Mouse (Mus musculus): ENCODE data around the gene Mustn1. TPM values are rescaled to one million over a fixed set of nuclear protein-coding genes. Genes with fewer than 3 reads are reported as not detected.

Mustn1 gene
- polyA plus RNA-seq (2012; rRNA removed): 2.5 and 3.0 TPM in 2 replicates

GRCm38 (mm10) chr14:30878958-30879571, at the start of gene Mustn1:
Gene Mustn1, plus strand, starts transcription at chr14:30879200.
- H3K4me1 ChIP-seq (ENCODE audit: control insufficient read depth, insufficient read depth, low read length): peaks cover 2% of the 10 kb centered on the region; the same call in 1 of the 2 replicates
- no peak within 1 kb of the TSS for H3K27ac ChIP-seq (ENCODE audit: insufficient read depth, low read length)
- H3K4me3 ChIP-seq (ENCODE audit: insufficient read depth, low read length): no peak within 1 kb of the TSS
- TF ChIP-seq POLR2A (IDR thresholded peaks at IDR 0.05; ENCODE audit: extremely low read depth, insufficient read depth, low read length) (no peak), CTCF (IDR thresholded peaks at IDR 0.05; ENCODE audit: extremely low read depth, insufficient read depth, low read length) (no peak)

DNA sequence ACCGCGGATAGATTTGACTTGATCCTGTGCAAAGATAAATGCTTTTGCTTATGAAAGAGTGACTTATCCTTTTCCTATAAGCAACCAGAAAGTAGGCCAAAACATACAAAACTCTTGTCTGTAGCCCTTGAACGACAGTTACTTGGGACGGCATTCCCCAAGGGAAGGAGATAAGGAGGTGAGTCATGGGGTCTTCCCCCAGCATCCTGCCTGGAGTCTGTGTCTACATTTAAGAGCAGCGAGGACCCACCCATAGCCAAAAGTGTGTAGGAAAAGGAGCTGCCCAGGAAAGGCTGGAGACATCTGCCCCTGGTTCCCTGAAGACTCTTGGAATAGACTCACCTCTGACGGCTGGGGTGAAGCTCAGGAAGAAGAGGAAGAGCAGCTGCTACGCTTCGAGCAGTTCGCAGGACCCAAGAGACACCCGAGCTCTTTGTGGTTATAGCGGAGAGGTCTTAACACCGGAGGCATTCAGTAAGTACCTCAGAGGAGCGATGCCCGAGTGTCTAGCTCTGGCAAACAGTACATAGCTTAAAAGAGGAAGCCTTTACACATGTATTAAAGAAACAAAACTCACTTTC, 41.5 kb upstream of the Mustn1 start:
- no peak overlapping the region for H3K4me3 ChIP-seq (ENCODE audit: insufficient read depth, low read length)
- TF ChIP-seq CTCF (IDR thresholded peaks at IDR 0.05; ENCODE audit: extremely low read depth, insufficient read depth, low read length) (no peak), POLR2A (IDR thresholded peaks at IDR 0.05; ENCODE audit: extremely low read depth, insufficient read depth, low read length) (no peak)
- H3K4me1 ChIP-seq (ENCODE audit: control insufficient read depth, insufficient read depth, low read length): peaks cover 1% of the 10 kb centered on the region; the same call in 1 of the 2 replicates
- no peak overlapping the region for H3K27ac ChIP-seq (ENCODE audit: insufficient read depth, low read length)

DNA sequence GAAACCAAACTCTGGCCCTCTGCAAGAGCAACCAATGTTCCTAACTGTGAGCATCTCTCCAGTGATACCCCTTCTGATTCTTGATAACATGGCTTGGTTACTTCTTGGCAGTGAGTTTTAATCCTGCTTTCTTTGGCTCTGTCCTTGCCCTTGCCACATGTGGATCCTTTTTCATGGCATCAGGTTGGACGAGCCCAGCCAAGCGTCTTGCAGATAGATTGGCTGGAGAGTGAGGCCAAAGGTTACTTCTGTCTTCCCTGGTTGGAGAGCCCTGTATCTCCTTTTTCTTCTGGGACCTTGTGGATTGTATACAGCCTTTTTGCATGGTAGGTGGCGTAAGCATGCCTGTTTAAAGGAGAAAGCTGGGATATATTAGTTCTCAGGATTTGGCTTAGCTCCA, 35.3 kb upstream of the Mustn1 start:
- TF ChIP-seq POLR2A (IDR thresholded peaks at IDR 0.05; ENCODE audit: extremely low read depth, insufficient read depth, low read length): no peak
- TF ChIP-seq CTCF (IDR thresholded peaks at IDR 0.05; ENCODE audit: extremely low read depth, insufficient read depth, low read length): no peak
- H3K4me3 ChIP-seq (ENCODE audit: insufficient read depth, low read length): no peak overlapping the region
- H3K4me1 ChIP-seq (ENCODE audit: control insufficient read depth, insufficient read depth, low read length): no peaks in the 10 kb centered on the region
- H3K27ac ChIP-seq (ENCODE audit: insufficient read depth, low read length): no peak overlapping the region

DNA sequence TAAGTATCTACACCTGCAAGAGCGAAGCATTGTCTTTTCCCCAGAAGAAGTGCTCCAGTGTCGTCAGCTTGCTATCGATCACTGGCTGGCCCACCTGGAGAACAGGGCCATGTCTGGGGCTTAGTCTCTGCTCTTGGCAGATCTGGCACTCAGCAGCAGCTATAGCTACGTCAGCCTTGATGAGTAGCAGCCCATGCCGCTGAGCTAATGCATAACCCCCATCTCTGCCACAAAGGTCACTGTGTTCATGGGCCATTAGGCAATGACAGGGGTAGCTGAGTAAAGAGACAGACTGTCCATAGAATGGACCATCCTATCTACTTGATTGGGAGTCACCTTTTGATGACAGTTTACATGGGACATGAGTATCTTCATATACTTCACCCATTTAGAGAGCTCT, 28.5 kb upstream of the Mustn1 start:
- TF ChIP-seq POLR2A (IDR thresholded peaks at IDR 0.05; ENCODE audit: extremely low read depth, insufficient read depth, low read length) (no peak), CTCF (IDR thresholded peaks at IDR 0.05; ENCODE audit: extremely low read depth, insufficient read depth, low read length) (no peak)
- Histone ChIP-seq H3K4me3 (ENCODE audit: insufficient read depth, low read length) (no peak overlapping the region), H3K27ac (ENCODE audit: insufficient read depth, low read length) (no peak overlapping the region), H3K4me1 (ENCODE audit: control insufficient read depth, insufficient read depth, low read length) (no peaks in the 10 kb centered on the region)

- H3K4me3 ChIP-seq (ENCODE audit: insufficient read depth, low read length): no peak overlapping the region
- no peak overlapping the region for H3K27ac ChIP-seq (ENCODE audit: insufficient read depth, low read length)
- H3K4me1 ChIP-seq (ENCODE audit: control insufficient read depth, insufficient read depth, low read length): peaks cover 6% of the 10 kb centered on the region
- TF ChIP-seq CTCF (IDR thresholded peaks at IDR 0.05; ENCODE audit: extremely low read depth, insufficient read depth, low read length) (no peak), POLR2A (IDR thresholded peaks at IDR 0.05; ENCODE audit: extremely low read depth, insufficient read depth, low read length) (no peak)
These were observed 26.7 kb upstream of the Mustn1 start for GRCm38 (mm10) chr14:30852325-30852724.

GRCm38 (mm10) chr14:30855316-30855715, 23.7 kb upstream of the Mustn1 start:
- Histone ChIP-seq H3K27ac (ENCODE audit: insufficient read depth, low read length) (no peak overlapping the region), H3K4me1 (ENCODE audit: control insufficient read depth, insufficient read depth, low read length) (peaks cover 6% of the 10 kb centered on the region), H3K4me3 (ENCODE audit: insufficient read depth, low read length) (no peak overlapping the region)
- TF ChIP-seq POLR2A (IDR thresholded peaks at IDR 0.05; ENCODE audit: extremely low read depth, insufficient read depth, low read length) (no peak), CTCF (IDR thresholded peaks at IDR 0.05; ENCODE audit: extremely low read depth, insufficient read depth, low read length) (no peak)

- Histone ChIP-seq H3K4me3 (ENCODE audit: insufficient read depth, low read length) (no peak overlapping the region), H3K27ac (ENCODE audit: insufficient read depth, low read length) (no peak overlapping the region)
- TF ChIP-seq POLR2A (IDR thresholded peaks at IDR 0.05; ENCODE audit: extremely low read depth, insufficient read depth, low read length) (no peak), CTCF (IDR thresholded peaks at IDR 0.05; ENCODE audit: extremely low read depth, insufficient read depth, low read length) (no peak)
These were observed 22.0 kb upstream of the Mustn1 start for GRCm38 (mm10) chr14:30856885-30857507.

DNA sequence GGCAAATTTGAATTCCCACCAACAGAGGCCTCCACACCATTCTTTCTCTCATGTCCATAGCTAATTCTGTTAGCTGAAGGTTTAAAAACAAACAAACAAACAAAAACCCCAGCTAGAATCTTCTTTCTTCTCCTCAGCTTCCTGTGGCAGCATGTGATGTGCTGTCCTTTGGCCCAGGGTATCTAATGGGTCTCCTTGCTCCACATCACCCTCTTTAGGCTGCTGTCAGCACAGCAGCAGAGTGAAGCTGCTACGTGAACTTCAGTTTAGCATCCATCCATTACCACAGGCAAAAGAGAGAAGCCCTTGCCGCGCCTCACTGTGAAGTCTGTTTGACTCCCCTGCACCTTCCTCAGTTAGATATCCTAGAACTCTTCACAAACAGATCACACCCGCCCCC, 21.0 kb upstream of the Mustn1 start:
- TF ChIP-seq CTCF (IDR thresholded peaks at IDR 0.05; ENCODE audit: extremely low read depth, insufficient read depth, low read length) (peak; percentile 39; the same call in 1 of the 2 replicates), POLR2A (IDR thresholded peaks at IDR 0.05; ENCODE audit: extremely low read depth, insufficient read depth, low read length) (no peak)
- Histone ChIP-seq H3K4me3 (ENCODE audit: insufficient read depth, low read length) (no peak overlapping the region), H3K27ac (ENCODE audit: insufficient read depth, low read length) (no peak overlapping the region), H3K4me1 (ENCODE audit: control insufficient read depth, insufficient read depth, low read length) (peaks cover 12% of the 10 kb centered on the region)

More at GRCm38 (mm10) chr14:30856885-30857507, 22.0 kb upstream of the Mustn1 start:
- H3K4me1 ChIP-seq (ENCODE audit: control insufficient read depth, insufficient read depth, low read length): peaks cover 12% of the 10 kb centered on the region

DNA sequence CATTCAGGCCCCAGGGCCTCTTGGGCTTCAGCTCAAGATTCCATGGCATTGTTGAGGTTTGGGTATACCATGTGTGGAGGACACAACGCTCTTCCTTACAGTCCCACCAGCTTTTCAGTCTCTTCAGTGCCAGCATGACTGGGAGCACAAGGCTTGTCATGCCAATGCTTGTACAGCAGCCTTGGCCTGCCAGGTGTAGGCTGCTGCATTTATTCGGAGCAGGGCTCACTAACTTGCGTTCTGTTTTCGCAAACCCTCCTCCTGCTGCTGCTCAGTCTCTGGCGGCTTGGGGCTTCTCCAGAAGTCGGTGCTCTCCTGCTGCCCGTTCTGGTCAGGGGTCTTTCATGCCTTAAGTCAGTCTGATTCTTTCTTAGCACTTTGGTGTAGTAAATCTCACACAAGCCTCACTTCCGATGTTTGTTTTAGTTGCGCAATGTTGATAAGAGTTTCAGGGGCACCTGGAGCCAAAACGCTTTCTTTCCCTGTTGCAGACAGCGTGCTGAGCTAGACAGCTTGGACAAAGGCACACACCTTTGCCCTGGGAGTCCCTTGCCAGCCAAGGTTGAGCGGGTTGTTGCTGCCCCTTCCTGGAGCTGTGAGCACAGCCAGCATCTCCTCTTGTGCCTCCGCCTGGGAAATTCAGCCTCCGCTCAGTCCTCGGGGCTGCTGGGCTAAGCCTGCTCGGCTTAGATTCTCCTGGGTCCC, 17.4 kb upstream of the Mustn1 start:
- TF ChIP-seq CTCF (IDR thresholded peaks at IDR 0.05; ENCODE audit: extremely low read depth, insufficient read depth, low read length): no peak
- no peak for TF ChIP-seq POLR2A (IDR thresholded peaks at IDR 0.05; ENCODE audit: extremely low read depth, insufficient read depth, low read length)
- no peak overlapping the region for H3K4me3 ChIP-seq (ENCODE audit: insufficient read depth, low read length)
- H3K27ac ChIP-seq (ENCODE audit: insufficient read depth, low read length): no peak overlapping the region
- peaks cover 11% of the 10 kb centered on the region for H3K4me1 ChIP-seq (ENCODE audit: control insufficient read depth, insufficient read depth, low read length)

All from cortical plate, adult 2 months (tissue).